Mouse (Mus musculus): Measurements from ENCODE around the gene Spen. TPM values are rescaled to one million over a fixed set of nuclear protein-coding genes. Genes with fewer than 3 reads are reported as not detected.
"Not testable (repeated sequence)": the region's sequence is repeated elsewhere in the genome, so short reads cannot be mapped to it uniquely, and the experiment has no call there.

The Spen gene
- polyA plus RNA-seq, 1 experiment from 2014 or later = 8.4 TPM

DNA sequence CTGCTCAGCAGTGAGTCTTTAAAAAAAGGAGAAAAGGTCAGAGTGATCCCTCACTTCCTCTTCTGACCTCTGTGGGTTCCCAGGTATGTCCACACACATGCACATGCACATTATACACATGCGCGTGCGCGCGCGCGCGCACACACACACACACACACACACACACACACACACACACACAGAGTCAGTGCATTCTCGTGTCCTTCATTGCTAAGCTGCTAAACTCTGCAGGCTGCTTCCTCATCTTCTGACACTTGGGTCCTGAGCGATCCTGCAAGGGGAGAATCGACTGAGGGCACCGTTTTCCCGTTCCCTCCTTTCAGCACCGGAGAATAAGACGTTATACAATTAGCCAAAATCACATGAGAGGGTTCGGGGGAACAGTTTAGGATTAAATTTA, 20.3 kb upstream of the Spen start:
- peak overlapping the region; percentile 39 for H3K4me3 ChIP-seq (replicated peaks)
- H3K4me1 ChIP-seq = no peaks in the 10 kb centered on the region
- no peak overlapping the region for H3K9ac ChIP-seq
- H3K4me2 ChIP-seq = peak overlapping the region; percentile 93
- 21% methylated on average over 16 of the region's 16 CpGs for WGBS
- no peaks in the 10 kb centered on the region for H3K27me3 ChIP-seq (replicated peaks)
- no peaks in the 10 kb centered on the region for H3K9me3 ChIP-seq
- H3K36me3 ChIP-seq = no peaks in the 10 kb centered on the region
- H3K27ac ChIP-seq = peak overlapping the region; percentile 94
- ATAC-seq (ENCODE audit: insufficient read depth, low FRiP score, low read depth) = peak; percentile 16; the same call in 1 of the 2 replicates

DNA sequence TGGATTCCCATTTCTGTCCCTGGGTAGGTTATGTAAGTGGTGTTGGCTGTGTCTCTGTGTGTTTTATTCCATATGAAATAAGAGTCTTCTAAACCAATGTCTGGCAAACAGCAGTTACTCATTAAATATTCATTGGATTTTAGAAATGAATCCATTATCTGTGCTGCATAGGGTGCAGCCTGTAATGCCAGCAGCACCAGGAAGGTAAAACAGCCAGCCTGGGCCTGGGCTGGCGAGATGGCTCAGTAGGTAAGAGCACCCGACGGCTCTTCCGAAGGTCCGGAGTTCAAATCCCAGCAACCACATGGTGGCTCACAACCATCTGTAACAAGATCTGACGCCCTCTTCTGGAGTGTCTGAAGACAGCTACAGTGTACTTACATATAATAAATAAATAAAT, 17.8 kb upstream of the Spen start:
- not testable (repeated sequence) for H3K4me1 ChIP-seq; H3K4me3 ChIP-seq (replicated peaks); H3K27me3 ChIP-seq (replicated peaks); H3K27ac ChIP-seq; ATAC-seq (ENCODE audit: insufficient read depth, low FRiP score, low read depth); H3K36me3 ChIP-seq; H3K4me2 ChIP-seq; H3K9me3 ChIP-seq; H3K9ac ChIP-seq
- 89% methylated on average over 6 of the region's 6 CpGs for WGBS

DNA sequence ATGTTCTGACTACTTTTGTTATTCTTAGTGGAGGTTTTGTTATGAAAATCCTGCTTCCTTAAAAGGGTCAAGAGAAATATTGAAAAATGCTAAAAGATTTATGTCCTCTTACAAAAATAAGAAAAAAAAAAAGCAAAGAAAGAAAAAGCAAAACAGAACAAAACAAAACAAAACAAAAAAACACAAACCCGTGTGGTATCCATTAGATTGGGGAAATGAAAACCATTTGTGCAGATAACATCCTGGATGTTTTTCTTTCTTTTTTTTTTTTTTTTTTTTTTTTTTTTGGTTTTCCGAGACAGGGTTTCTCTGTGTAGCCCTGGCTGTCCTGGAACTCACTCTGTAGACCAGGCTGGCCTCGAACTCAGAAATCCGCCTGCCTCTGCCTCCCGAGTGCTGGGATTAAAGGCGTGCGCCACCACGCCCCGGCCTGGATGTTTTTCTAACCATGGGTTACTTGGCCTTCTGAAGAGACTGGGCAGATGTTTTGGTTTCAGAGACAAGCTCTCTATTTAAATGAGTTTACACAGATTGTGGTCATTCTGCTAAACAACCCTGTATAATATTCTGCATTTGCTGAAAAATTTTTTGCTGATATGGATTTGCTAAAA, 16.0 kb upstream of the Spen start:
- not testable (repeated sequence) for H3K27me3 ChIP-seq (replicated peaks); H3K4me1 ChIP-seq; H3K9ac ChIP-seq; H3K36me3 ChIP-seq; H3K9me3 ChIP-seq; H3K4me2 ChIP-seq; H3K27ac ChIP-seq; ATAC-seq (ENCODE audit: insufficient read depth, low FRiP score, low read depth); H3K4me3 ChIP-seq (replicated peaks)
- WGBS = 87% methylated on average over 8 of the region's 9 CpGs

DNA sequence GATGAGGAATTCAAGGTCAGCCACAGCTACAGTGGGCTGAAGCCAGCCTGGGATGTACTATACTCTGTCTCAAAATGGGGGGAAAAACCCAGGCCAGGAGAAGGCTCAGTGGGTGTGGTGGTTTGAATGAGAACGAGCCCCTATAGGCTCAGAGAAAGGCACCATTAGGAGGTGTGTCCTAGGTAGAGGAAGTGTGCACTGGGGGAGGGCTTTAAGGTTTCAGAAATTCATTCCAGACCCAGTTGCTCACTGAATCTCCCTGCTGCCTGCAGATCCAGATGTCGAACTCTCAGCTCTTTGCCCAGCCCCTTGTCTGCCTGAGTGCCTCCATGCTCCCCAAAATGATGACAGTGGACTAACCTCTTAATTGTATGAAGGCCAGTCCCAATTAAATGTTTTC, 14.1 kb upstream of the Spen start:
- peak; percentile 79 for ATAC-seq (ENCODE audit: insufficient read depth, low FRiP score, low read depth)
- Histone ChIP-seq H3K9ac (no peak overlapping the region), H3K27me3 (replicated peaks) (no peaks in the 10 kb centered on the region), H3K9me3 (no peaks in the 10 kb centered on the region), H3K4me3 (replicated peaks) (no peak overlapping the region), H3K4me2 (no peak overlapping the region), H3K27ac (no peak overlapping the region), H3K4me1 (no peaks in the 10 kb centered on the region; the same call in 1 of the 2 replicates), H3K36me3 (no peaks in the 10 kb centered on the region)
- 26% methylated on average over 2 of the region's 2 CpGs for WGBS

DNA sequence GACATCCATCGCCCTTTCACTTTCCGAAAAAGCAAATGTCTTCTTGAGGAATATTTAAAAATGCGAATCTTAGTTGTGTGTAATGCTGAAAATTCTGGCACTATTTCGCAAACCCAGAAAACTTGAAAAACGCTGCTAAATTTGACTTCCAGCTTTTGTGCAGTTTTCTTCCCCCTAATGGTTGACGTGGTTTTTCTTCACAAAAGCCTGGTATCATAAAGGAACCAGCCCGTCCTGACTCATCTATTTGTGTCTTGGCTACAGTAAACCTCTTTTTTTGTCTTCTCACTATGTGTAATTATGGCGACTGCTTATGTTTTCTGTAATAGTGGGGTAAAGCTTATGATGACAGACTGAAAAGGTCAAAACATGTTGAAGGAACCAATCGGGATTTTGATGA, 8.9 kb upstream of the Spen start:
- H3K4me2 ChIP-seq = peak overlapping the region; percentile 59
- H3K4me3 ChIP-seq (replicated peaks) = peak overlapping the region; percentile 79
- no peaks in the 10 kb centered on the region for H3K27me3 ChIP-seq (replicated peaks)
- 11% methylated on average over 9 of the region's 9 CpGs for WGBS
- H3K9me3 ChIP-seq = no peaks in the 10 kb centered on the region
- no peaks in the 10 kb centered on the region for H3K36me3 ChIP-seq
- H3K4me1 ChIP-seq = peaks cover 4% of the 10 kb centered on the region; the same call in 1 of the 2 replicates
- H3K9ac ChIP-seq = peak overlapping the region; percentile 81; the same call in 1 of the 2 replicates
- H3K27ac ChIP-seq = peak overlapping the region; percentile 100
- no peak for ATAC-seq (ENCODE audit: insufficient read depth, low FRiP score, low read depth)

DNA sequence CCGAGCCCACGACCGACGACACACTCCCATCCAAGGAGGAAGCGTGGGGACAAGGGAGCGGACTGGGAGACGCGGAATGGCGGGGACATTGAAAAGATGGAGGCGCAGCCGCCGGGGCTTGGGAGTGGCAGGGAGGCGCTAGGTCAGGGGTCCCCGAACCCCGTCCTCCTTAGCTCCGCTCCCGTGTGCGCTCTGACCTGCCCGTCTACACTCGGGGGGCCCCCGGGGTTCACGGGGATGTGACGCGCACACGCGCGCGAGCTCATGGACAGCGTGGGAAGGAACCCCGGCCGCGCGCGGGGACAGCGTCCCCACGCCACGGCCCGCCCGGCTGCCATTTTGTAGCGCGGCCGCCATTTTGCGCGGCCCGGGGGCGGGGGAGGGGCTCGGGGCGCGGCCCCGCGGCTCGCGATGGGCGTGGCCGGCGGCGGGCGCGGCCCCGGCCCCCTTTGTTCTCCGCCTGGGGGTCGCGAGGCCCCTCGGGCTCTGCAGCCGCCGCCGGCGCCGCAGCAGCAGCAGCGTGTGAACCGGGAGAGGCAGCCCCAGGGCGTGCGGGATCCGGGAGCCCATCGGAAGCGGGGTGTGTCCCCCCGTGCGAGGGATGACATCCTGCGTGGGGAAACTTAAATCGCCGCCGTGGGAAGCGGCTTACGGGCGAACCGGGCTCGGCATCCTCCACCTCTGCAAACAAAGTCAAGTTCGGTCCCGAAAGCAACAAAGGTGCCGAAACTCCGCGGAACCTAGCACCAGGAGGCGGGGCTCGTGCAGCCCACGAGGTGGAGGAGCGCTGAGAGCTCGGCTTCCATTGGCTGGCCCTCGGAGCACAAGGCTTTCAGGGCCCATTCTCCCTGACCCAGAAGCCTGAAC, 8.2 kb upstream of the Spen start:
- no peaks in the 10 kb centered on the region for H3K9me3 ChIP-seq
- peak overlapping the region; percentile 100 for H3K27ac ChIP-seq
- peak overlapping the region; percentile 81 for H3K9ac ChIP-seq
- WGBS = 1% methylated on average over 96 of the region's 98 CpGs
- ATAC-seq (ENCODE audit: insufficient read depth, low FRiP score, low read depth) = peak; percentile 83
- peak overlapping the region; percentile 79 for H3K4me3 ChIP-seq (replicated peaks)
- peak overlapping the region; percentile 59 for H3K4me2 ChIP-seq
- no peaks in the 10 kb centered on the region for H3K27me3 ChIP-seq (replicated peaks)
- no peaks in the 10 kb centered on the region for H3K36me3 ChIP-seq
- H3K4me1 ChIP-seq = 0 out of 2 replicates have a peak, but pooled peaks cover 4% of the 10 kb centered on the region

DNA sequence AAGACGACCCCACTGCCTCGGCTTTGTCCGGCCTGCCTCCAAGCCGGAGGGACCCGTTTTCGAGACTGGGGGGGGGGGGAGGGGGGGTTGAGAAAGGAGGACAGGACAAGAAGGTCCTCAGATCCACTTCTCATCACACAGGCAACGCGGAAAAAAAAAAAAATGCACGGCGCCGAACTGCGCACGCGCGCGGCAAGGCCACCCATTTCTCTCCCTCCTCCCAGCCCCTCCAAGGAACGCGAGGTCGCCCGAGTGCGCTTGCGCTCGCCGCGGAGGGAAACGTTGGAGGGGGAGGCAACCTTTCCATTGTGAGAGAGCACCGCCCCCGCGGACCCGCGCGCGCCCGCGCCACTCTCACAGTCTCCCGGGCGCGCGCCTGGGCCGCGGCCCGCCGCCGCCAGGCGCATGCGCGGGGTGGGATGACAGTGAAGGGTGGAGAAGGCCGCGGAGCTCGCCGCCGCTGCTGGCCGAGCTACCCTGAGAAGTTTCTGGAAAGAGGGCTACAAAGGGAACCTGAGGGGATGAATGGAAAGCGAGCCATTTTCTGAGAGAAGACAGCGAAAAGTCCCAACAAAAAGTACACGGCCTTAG, 7.4 kb upstream of the Spen start:
- Histone ChIP-seq H3K27ac (peak overlapping the region; percentile 100), H3K9me3 (no peaks in the 10 kb centered on the region), H3K4me3 (replicated peaks) (peak overlapping the region; percentile 79), H3K36me3 (no peaks in the 10 kb centered on the region), H3K9ac (peak overlapping the region; percentile 81), H3K4me2 (peak overlapping the region; percentile 98), H3K4me1 (0 out of 2 replicates have a peak, but pooled peaks cover 4% of the 10 kb centered on the region), H3K27me3 (replicated peaks) (no peaks in the 10 kb centered on the region)
- ATAC-seq (ENCODE audit: insufficient read depth, low FRiP score, low read depth) = peak; percentile 88
- 0% methylated on average over 55 of the region's 56 CpGs for WGBS

DNA sequence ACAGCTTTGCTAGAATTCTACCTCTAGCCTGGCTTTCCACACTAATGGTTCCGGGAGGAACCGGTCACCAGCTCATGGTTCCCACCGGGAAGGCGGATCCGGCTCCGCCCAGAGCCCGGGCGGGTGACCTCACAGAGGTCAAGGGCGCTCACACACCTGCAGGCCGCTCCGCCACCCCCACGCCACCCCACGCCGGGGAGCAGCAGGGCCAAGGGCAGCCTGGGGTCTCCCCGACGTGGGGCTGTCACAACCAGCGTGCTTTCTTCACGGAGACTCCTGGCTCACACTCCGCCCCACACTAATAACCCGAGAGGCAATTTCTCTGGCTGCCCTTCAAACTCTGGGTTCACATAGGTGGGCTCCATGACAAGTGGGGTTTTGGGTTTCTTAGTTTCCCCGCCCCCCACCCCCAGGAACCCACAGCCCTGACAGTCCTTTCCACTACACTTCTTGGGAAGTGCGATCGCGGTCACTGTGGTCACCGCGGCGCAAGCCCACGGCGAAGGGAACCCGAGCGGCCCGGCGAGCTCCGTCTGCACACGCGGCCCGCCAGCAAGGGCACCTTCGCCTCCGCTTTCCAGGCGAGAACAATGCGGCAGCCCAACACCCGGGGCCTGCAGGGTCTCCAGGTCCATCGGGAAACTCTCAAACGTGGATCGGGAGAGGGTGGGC, 6.8 kb upstream of the Spen start:
- Histone ChIP-seq H3K9ac (peak overlapping the region; percentile 73), H3K27me3 (replicated peaks) (no peaks in the 10 kb centered on the region), H3K4me2 (peak overlapping the region; percentile 98), H3K9me3 (no peaks in the 10 kb centered on the region), H3K36me3 (no peaks in the 10 kb centered on the region), H3K4me1 (0 out of 2 replicates have a peak, but pooled peaks cover 4% of the 10 kb centered on the region), H3K27ac (peak overlapping the region; percentile 99), H3K4me3 (replicated peaks) (peak overlapping the region; percentile 79)
- WGBS = under 1% methylated on average over 45 of the region's 45 CpGs
- peak; percentile 28 for ATAC-seq (ENCODE audit: insufficient read depth, low FRiP score, low read depth)

DNA sequence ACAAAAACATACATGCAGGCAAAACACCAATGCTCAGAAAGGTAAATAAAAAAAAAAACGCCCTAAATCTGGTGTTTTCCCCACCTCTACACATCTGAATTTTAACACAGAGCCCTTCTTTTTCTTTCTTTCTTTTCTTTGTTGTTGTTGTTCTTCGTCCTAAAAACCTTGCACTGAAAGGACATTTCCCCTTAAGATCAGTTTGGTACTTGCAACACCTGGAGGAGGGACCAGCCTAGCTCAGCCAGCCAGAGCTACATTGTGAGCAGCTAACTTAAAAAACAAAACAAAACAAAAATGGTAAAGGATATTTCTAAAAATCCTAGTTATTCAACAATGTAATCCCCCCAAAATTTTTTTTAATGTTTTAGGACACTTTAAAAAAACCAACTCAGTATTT, 6.1 kb upstream of the Spen start:
- H3K4me3 ChIP-seq (replicated peaks) = no peak overlapping the region
- no peaks in the 10 kb centered on the region for H3K27me3 ChIP-seq (replicated peaks)
- H3K4me2 ChIP-seq = peak overlapping the region; percentile 98; the same call in 1 of the 2 replicates
- H3K4me1 ChIP-seq = peaks cover 4% of the 10 kb centered on the region; the same call in 1 of the 2 replicates
- peak overlapping the region; percentile 99 for H3K27ac ChIP-seq
- ATAC-seq (ENCODE audit: insufficient read depth, low FRiP score, low read depth) = no peak
- WGBS = 45% methylated on average over 2 of the region's 2 CpGs
- no peak overlapping the region; the same call in 1 of the 2 replicates for H3K9ac ChIP-seq
- H3K9me3 ChIP-seq = no peaks in the 10 kb centered on the region
- no peaks in the 10 kb centered on the region for H3K36me3 ChIP-seq

DNA sequence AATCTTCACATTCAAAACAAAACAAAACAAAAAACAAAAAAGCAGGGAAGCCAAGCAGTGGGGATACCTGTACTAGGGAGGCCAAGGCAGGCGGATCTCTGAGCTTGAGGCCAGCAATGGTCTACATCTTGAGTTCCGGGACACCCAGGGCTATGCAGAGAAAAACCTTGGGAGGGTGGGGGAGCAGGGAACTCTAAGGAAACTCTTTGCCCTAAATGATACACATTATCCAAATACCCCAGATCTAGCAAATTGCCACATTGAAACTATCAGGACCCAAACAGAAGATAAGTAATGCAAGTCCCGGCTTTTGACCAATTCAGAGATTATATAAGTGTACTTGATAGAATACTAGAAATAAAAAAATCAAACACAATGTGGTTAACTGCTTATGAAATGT, 5.2 kb upstream of the Spen start:
- Histone ChIP-seq H3K27ac (no peak overlapping the region), H3K4me2 (no peak overlapping the region), H3K9me3 (no peaks in the 10 kb centered on the region), H3K4me3 (replicated peaks) (no peak overlapping the region), H3K36me3 (no peaks in the 10 kb centered on the region), H3K4me1 (peaks cover 8% of the 10 kb centered on the region; the same call in 1 of the 2 replicates), H3K27me3 (replicated peaks) (no peaks in the 10 kb centered on the region), H3K9ac (no peak overlapping the region)
- no peak for ATAC-seq (ENCODE audit: insufficient read depth, low FRiP score, low read depth)
- WGBS = 81% methylated on average over 3 of the region's 3 CpGs

DNA sequence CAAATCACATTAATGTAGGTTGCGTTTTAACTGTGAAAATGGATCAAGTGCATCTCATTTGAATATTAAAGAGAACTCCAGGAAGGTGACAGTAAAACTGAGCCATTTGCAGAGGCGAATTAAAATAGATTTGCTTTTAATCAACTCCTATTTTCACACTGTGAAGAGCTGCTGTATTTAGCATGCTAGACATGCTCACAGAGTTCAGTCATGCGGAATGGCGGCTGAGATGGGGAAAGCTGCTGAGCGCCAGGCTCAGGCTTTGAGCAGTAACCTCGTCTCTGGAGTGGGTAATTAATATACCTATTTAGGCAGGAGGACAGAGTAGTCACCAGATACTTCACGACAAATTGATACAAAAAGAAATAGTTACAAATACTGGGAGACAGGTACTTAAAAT, 3.5 kb upstream of the Spen start:
- no peaks in the 10 kb centered on the region for H3K9me3 ChIP-seq
- H3K4me2 ChIP-seq = no peak overlapping the region
- H3K9ac ChIP-seq = no peak overlapping the region
- H3K27ac ChIP-seq = no peak overlapping the region
- H3K27me3 ChIP-seq (replicated peaks) = no peaks in the 10 kb centered on the region
- no peaks in the 10 kb centered on the region for H3K36me3 ChIP-seq
- H3K4me3 ChIP-seq (replicated peaks) = no peak overlapping the region
- 58% methylated on average over 7 of the region's 7 CpGs for WGBS
- no peak for ATAC-seq (ENCODE audit: insufficient read depth, low FRiP score, low read depth)
- peaks cover 8% of the 10 kb centered on the region; the same call in 1 of the 2 replicates for H3K4me1 ChIP-seq

Data from stomach, embryonic 15.5 days (tissue).